Mouse (Mus musculus) layer of hippocampus, postnatal 36 days (tissue): ENCODE data around the gene Abcb5. TPM values are rescaled to one million over a fixed set of nuclear protein-coding genes. Genes with fewer than 3 reads are reported as not detected.

Experiments
- total RNA-seq, 2 experiments: library from RNA; stranded (reverse); gene quantifications; 2 replicates each; pipeline ENCODE4 v1.2.3; 2021

Abcb5 gene
- total RNA-seq, 2 experiments from 2014 or later = not detected

Other genes starting within 250 kb of the Abcb5 start
- 1 to 10 TPM; 1.4 to 3.1 TPM for gene Sp8, start 120.1 kb downstream of the Abcb5 start, total RNA-seq